Mouse (Mus musculus) lung, embryonic 14.5 days (tissue): Measurements from ENCODE around the gene Vars. TPM values are rescaled to one million over a fixed set of nuclear protein-coding genes. Genes with fewer than 3 reads are reported as not detected.
A peak's percentile ranks its signal among the peaks of the same experiment; 100 is the strongest.
"Not testable (repeated sequence)": the region's sequence is repeated elsewhere in the genome, so short reads cannot be mapped to it uniquely, and the experiment has no call there.

Experiments
- ATAC-seq: fragments of 200-750 bp; cut with Nextera tagmentation; 2 replicates; pipeline ENCODE4 v1.8.0; 2017; ENCODE audit warnings: mild to moderate bottlenecking, moderate TSS enrichment, moderate library complexity; ENCODE audit not compliant: insufficient read depth
- DNase-seq: peaks from one replicate; pipeline ENCODE4 v3.0.0-alpha.2; 2015
- H3K27ac ChIP-seq: fragments of 300-500 bp; sonication (generic); 2 replicates; pipeline ENCODE4 v1.5.1; 2014; ENCODE audit warnings: low read depth, mild to moderate bottlenecking, moderate library complexity
- H3K27me3 ChIP-seq: fragments of 300-500 bp; sonication (generic); 2 replicates; pipeline ENCODE4 v1.6.1; 2014; ENCODE audit warnings: low read length, control low read depth; ENCODE audit not compliant: insufficient read depth
- H3K36me3 ChIP-seq: fragments of 300-500 bp; sonication (generic); 2 replicates; pipeline ENCODE4 v1.6.1; 2014; ENCODE audit warnings: control low read depth; ENCODE audit not compliant: insufficient read depth
- H3K4me1 ChIP-seq: fragments of 300-500 bp; sonication (generic); 2 replicates; pipeline ENCODE4 v1.6.1; 2014; ENCODE audit warnings: antibody characterized with exemption, control low read depth; ENCODE audit not compliant: insufficient read depth
- H3K4me2 ChIP-seq: fragments of 300-500 bp; sonication (generic); 2 replicates; pipeline ENCODE4 v1.6.1; 2014; ENCODE audit warnings: mild to moderate bottlenecking
- H3K4me3 ChIP-seq: fragments of 300-500 bp; sonication (generic); 2 replicates; pipeline ENCODE4 v1.5.1; 2014; ENCODE audit warnings: low read depth, low read length
- H3K9ac ChIP-seq: fragments of 300-500 bp; sonication (generic); 2 replicates; pipeline ENCODE4 v1.6.1; 2014
- H3K9me3 ChIP-seq: fragments of 300-500 bp; sonication (generic); 2 replicates; pipeline ENCODE4 v1.6.1; 2016; ENCODE audit warnings: low read depth, low read length, control low read depth
- CTCF ChIP-seq: IDR thresholded peaks from 2 replicates; pipeline ENCODE4 v1.5.1; 2016; ENCODE audit warnings: antibody characterized with exemption, low read depth
- WGBS: fragments of 180-500 bp; shearing (Covaris S2); extraction: QIAGEN DNeasy Blood & Tissue Kit; methylation state at CpG from one replicate; pipeline ENCODE4 v1.1.7; 2014; 5-methylcytosine and 5-hydroxymethylcytosine counted together
- polyA plus RNA-seq: library from polyadenylated mRNA; unstranded; fragments of >200 nt; fragmentation: Nextera tagmentation; extraction: Ambion mirVana; gene quantifications from 2 replicates; pipeline ENCODE4 v1.2.1, GENCODE M21; 2014

Vars gene
- polyA plus RNA-seq, 1 experiment from 2014 or later, result 161 TPM

DNA sequence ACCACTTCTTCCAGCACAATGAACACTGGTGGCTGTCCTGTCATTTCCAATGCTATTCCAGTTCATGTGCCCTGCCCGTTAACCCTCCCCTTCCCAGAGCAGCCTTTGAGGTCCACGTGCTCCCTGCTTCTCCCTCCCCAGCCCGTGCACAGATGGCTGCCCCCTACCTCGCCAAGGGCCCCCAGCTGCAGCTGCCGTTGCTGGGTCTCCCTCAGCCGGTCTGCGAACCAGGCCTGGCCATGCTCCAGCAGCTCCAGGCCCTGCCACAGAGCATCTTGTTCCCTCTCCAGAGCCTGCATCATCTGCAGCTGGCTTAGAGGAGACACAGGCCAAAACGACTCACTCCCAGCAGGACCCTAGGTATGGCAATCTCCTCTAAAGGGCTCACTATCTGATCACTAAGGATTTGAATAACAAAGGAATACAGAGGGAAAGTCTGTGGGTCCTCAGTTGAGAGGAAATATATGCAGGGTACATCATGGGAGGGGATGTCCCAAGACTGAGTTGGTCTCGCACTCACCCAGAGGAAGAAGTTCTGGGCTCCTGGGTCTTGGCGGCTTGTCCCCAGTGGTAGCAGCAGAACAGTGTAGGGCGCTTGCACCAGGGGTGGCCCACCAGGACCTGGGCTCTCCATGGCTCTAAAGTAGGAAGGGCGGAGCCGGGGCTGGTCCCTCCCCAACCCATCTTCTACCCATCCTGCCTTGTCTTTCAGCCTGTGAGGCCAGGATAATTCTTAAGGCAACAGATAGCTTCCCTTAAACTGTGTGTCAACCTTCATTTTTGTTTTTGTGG, 26.7 kb downstream of the Vars start, which contains the start of gene Sapcd1:
Gene Sapcd1, minus strand, starts transcription at position 740 of the 792 bp plus-strand sequence.
- Histone ChIP-seq H3K4me1 (peaks cover 4% of the 10 kb centered on the region; the same call in 1 of the 2 replicates), H3K9me3 (no peaks in the 10 kb centered on the region), H3K4me2 (peak within 1 kb of the TSS; percentile 36), H3K4me3 (peak within 1 kb of the TSS; percentile 17; the same call in 1 of the 2 replicates), H3K9ac (peak within 1 kb of the TSS; percentile 1; the same call in 1 of the 2 replicates), H3K27ac (peak within 1 kb of the TSS; percentile 73), H3K36me3 (no peaks in the 10 kb centered on the region), H3K27me3 (no peaks in the 10 kb centered on the region)
- TF ChIP-seq CTCF, result no peak
- ATAC-seq (peak; percentile 86), DNase-seq (peak; percentile 82)
- 40% methylated on average over 13 of the region's 13 CpGs for WGBS

DNA sequence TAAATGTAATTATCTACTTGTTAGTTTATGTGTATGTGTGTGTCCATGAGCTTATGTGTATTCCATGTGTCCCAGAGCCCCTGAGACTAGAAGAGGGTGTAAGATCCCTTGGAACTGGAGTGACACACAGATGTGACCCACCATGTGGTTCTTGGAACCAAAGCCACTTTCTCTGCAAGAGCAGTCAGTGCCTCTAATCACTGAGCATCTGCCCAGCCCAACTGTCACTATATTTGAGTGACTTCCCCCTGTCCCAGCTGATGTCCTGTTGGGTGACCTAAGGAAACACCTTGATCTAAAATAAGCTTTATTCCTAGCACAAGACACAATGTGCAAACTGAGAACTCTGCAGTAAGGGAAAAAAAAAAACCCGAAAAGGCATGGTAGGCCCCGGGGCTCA, 27.5 kb downstream of the Vars start:
- 72% methylated on average over 2 of the region's 2 CpGs for WGBS
- peaks cover 4% of the 10 kb centered on the region; the same call in 1 of the 2 replicates for H3K4me1 ChIP-seq
- H3K27me3 ChIP-seq, result no peaks in the 10 kb centered on the region
- H3K27ac ChIP-seq, result no peak overlapping the region
- no peaks in the 10 kb centered on the region for H3K36me3 ChIP-seq
- no peak for TF ChIP-seq CTCF
- no peaks in the 10 kb centered on the region for H3K9me3 ChIP-seq
- ATAC-seq, result no peak
- no peak overlapping the region for H3K9ac ChIP-seq
- no peak overlapping the region for H3K4me3 ChIP-seq
- no peak overlapping the region for H3K4me2 ChIP-seq
- no peak for DNase-seq

DNA sequence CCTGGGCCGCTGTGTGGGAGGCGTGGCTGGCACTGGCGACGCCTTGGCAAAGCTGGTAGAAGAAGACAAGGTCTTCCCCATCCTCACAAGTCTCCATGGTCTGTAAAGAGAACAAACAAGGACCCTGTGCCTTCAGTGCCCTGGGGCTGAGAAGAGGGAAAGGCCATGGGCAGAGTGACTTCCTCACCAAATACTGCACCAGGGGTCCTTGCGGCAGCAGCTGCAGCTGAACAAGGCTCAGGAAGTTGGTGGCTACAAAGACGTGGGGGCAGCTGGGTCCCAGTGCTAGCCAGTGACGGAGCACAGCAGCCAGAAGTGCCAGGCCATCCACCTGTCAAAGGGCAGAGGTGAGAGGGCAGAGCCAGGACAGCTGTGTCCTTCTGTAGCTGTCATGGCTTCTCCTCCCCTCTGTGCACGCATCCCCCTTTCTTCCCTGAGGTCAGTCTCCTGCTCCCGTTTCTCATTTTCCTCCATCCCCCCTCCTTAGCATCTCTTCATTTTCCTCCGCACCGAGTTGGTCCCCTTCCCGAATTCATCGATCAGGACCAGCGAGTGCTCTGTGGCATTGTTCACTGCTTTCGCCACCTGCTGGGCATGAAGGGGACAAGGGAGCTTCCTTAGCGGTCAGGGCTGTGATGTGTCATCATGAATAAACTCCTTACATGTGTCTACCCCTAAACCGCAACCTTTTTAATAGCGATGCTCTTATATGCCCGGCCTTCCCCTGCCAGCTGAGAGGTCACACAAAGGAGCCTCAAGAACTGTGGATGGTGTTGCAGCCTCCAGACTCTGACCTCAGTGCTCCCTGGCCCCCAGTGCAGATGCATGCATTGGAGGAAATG, 29.1 kb downstream of the Vars start:
- H3K36me3 ChIP-seq, result no peaks in the 10 kb centered on the region
- H3K4me1 ChIP-seq, result peaks cover 4% of the 10 kb centered on the region; the same call in 1 of the 2 replicates
- peak; percentile 66 for TF ChIP-seq CTCF
- DNase-seq (peak; percentile 41), ATAC-seq (no peak)
- no peaks in the 10 kb centered on the region for H3K9me3 ChIP-seq
- H3K4me3 ChIP-seq, result no peak overlapping the region
- 30% methylated on average over 19 of the region's 19 CpGs for WGBS
- no peaks in the 10 kb centered on the region for H3K27me3 ChIP-seq
- no peak overlapping the region for H3K27ac ChIP-seq
- no peak overlapping the region for H3K9ac ChIP-seq
- H3K4me2 ChIP-seq, result no peak overlapping the region

DNA sequence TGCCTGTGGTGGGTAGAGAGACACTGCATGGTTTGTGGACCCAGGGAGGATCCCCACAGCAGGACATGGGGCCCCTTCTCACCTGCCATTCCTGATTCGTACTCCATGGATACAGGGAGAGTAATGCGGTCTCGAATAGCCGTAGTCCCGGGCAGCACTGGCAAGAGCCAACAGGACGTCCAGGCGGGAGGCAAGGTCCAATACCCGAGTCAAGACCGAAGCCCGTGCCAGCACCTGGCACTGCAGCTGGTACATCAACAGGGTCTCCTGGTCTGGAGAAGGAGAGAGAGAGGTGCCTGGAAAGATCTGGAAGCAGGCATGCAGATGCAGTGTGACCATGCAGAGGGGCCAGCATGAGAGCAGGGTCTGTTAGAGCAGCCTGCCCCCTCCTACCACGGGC, 30.5 kb downstream of the Vars start:
- DNase-seq (no peak), ATAC-seq (no peak)
- H3K4me3 ChIP-seq, result no peak overlapping the region
- H3K4me1 ChIP-seq, result no peaks in the 10 kb centered on the region; the same call in 1 of the 2 replicates
- no peak overlapping the region for H3K4me2 ChIP-seq
- H3K9ac ChIP-seq, result no peak overlapping the region
- no peak for TF ChIP-seq CTCF
- WGBS, result 83% methylated on average over 11 of the region's 11 CpGs
- H3K27me3 ChIP-seq, result no peaks in the 10 kb centered on the region
- no peaks in the 10 kb centered on the region for H3K9me3 ChIP-seq
- H3K27ac ChIP-seq, result no peak overlapping the region
- H3K36me3 ChIP-seq, result no peaks in the 10 kb centered on the region

- ATAC-seq (no peak), DNase-seq (no peak)
- H3K4me2 ChIP-seq, result no peak overlapping the region
- no peaks in the 10 kb centered on the region for H3K36me3 ChIP-seq
- no peak overlapping the region for H3K27ac ChIP-seq
- H3K9me3 ChIP-seq, result no peaks in the 10 kb centered on the region
- H3K4me1 ChIP-seq, result no peaks in the 10 kb centered on the region
- H3K9ac ChIP-seq, result no peak overlapping the region
- no peak for TF ChIP-seq CTCF
- no peak overlapping the region for H3K4me3 ChIP-seq
- no peaks in the 10 kb centered on the region for H3K27me3 ChIP-seq
- WGBS, result 65% methylated on average over 7 of the region's 7 CpGs
These were observed 31.1 kb downstream of the Vars start for GRCm38 (mm10) chr17:35031880-35032279.

DNA sequence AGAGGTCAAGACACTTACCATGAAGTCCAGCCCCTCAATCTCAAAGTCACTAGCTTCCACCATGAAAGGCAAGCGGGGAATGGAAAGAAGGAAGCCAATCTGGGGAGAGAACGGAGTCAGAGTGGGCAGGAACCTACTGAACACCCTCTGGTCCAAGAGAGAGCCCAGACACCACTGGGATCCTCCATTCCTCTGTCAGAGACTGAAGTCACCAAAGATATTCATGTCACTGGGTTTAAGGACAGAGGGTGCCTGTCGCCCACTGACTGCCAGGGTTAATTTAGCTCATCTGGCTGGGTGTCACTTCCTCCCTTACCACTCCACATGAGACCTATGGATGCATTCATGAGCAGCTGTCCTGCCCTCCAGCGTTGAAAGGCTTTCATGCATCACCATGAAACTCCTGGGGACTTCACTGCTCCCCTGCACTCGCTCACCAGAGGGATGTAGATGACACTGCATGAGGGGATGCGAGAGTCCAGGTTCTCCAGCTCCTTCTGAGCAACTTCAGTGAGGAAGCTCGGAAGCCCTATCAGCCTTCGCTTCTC, 31.6 kb downstream of the Vars start:
- WGBS, result 68% methylated on average over 8 of the region's 8 CpGs
- no peak overlapping the region for H3K27ac ChIP-seq
- no peak for ATAC-seq

GRCm38 (mm10) chr17:35033703-35034102, 32.9 kb downstream of the Vars start:
- H3K9ac ChIP-seq, DNase-seq, H3K27ac ChIP-seq, H3K4me2 ChIP-seq, H3K4me3 ChIP-seq, H3K27me3 ChIP-seq, H3K9me3 ChIP-seq, H3K36me3 ChIP-seq, H3K4me1 ChIP-seq, ATAC-seq: not testable (repeated sequence)
- WGBS, result 30% methylated on average over 1 of the region's 1 CpGs

More for the DNA sequence above, 31.6 kb downstream of the Vars start:
- Histone ChIP-seq H3K36me3 (no peaks in the 10 kb centered on the region), H3K9me3 (no peaks in the 10 kb centered on the region), H3K9ac (no peak overlapping the region), H3K4me1 (no peaks in the 10 kb centered on the region), H3K4me3 (no peak overlapping the region), H3K4me2 (no peak overlapping the region), H3K27me3 (no peaks in the 10 kb centered on the region)
- peak; percentile 8; the same call in 1 of the 2 replicates for TF ChIP-seq CTCF
- DNase-seq, result no peak
